Mouse (Mus musculus): Measurements from ENCODE around the gene Pard6b. TPM values are rescaled to one million over a fixed set of nuclear protein-coding genes. Genes with fewer than 3 reads are reported as not detected.
A peak's percentile ranks its signal among the peaks of the same experiment; 100 is the strongest.

Gene Pard6b
- total RNA-seq, 2 experiments from 2014 or later, result 4.9 to 5.4 TPM

DNA sequence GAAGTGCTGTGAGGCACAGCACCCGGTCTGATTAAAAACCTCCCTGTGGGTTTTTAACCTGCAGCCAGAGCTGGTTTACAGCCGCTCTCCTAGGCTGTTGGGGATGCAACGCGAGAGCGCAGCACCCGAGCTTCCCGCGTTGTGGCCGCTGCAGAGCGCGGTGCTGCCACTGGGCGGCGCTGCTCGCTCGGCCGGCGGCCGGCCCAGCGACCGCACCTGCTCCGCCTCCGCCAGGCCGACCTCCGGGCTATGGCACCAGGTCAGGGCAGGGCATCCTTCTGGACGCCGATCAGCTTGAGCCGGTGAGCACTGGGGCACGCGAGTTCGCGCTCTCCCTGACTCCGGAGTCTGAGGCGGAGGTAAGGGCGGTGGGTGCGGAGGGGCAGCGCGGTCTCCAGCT lies 36.3 kb downstream of the Pard6b start:
- intact Hi-C loops (cut with DNase I), result loop anchor here (2.0 to 10.0 kb wide), 2 partner anchors 88 to 328 kb away; no protein-coding TSS in a partner anchor
- peak; percentile 63 to 77 for DNase-seq (ENCODE audit: low spot score in 2 of 2)

- DNase-seq (ENCODE audit: low spot score in 2 of 2), result no peak
- intact Hi-C loops (cut with DNase I), result loop anchor here (2.0 to 10.0 kb wide), 2 partner anchors 87 to 327 kb away; no protein-coding TSS in a partner anchor
Observed at GRCm38 (mm10) chr2:168117553-168117952, 36.7 kb downstream of the Pard6b start.

- intact Hi-C loops (cut with DNase I), result loop anchor here (2.0 to 10.0 kb wide), 2 partner anchors 87 to 327 kb away; no protein-coding TSS in a partner anchor
- peak in 1 of 2 experiments; percentile 58 for DNase-seq (ENCODE audit: low spot score in 2 of 2)
Observed at GRCm38 (mm10) chr2:168117967-168118366, 37.2 kb downstream of the Pard6b start.

DNA sequence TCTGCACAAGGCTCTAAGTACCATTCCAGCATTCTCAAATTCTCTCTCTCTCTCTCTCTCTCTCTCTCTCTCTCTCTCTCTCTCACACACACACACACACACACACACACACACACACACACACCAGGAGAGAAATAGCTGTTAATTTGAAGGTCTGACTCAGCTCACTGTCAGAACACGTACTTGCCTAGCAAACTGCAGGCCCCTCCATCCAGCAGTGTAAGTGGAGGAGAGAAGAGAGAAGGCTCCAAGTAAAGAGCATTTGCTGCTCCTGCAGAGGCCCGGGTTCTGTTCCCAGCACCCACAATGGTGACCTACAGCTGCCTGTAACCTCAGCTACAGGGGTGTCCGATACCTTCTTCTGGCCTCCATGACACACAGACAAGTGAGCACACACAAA lies 37.7 kb downstream of the Pard6b start:
- no peak for DNase-seq (ENCODE audit: low spot score in 2 of 2)

DNA sequence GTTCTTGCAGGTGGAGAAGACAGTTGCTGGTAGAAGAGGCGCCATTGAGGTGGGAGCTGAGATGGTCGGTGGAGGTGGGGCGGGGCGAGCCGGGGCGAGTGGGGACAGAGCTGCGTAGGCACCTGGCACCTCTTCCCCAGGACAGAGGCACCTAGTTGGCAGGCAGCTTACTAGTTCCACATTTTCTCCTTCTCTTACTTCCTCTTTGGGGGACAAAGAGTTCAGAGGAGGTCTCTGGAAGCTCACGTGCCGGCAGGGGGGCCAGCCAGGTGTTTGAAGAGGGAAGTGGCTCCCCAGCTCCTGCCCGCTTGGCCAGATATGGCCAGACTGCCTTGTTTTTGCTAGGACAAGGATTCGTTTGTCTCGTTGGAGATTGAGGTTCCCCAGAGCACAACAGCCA lies 38.3 kb downstream of the Pard6b start:
- intact Hi-C loops (cut with DNase I), result loop anchor here (10.0 kb wide), 1 partner anchor 326 kb away; no protein-coding TSS in a partner anchor
- DNase-seq (ENCODE audit: low spot score in 2 of 2), result no peak

More for the DNA sequence above, 37.7 kb downstream of the Pard6b start:
- intact Hi-C loops (cut with DNase I), result loop anchor here (10.0 kb wide), 1 partner anchor 326 kb away; no protein-coding TSS in a partner anchor

- no peak for DNase-seq (ENCODE audit: low spot score in 2 of 2)
- intact Hi-C loops (cut with DNase I), result no loop called here
Observed at GRCm38 (mm10) chr2:168120906-168121305, 40.1 kb downstream of the Pard6b start.

DNA sequence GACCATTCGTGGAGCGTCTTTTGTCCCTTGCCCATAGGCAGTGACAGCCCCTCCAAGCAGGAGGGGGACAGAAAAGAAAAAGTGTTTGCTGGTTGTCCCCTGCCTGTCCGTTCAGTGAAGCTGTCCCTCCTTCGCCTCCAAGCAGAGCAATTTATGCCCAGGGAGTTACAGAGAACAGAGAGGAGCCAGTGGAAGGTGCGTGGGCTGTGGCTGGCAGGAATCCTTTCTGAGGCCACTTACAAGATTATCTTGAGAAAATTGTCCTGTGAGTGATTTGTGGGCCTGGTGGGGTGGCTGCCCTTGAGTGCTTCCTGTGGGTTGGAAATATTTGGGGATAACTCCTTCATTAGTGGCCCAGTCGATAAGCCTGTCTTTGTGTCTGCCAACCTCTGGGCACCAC lies 42.8 kb downstream of the Pard6b start:
- no peak for DNase-seq (ENCODE audit: low spot score in 2 of 2)

DNA sequence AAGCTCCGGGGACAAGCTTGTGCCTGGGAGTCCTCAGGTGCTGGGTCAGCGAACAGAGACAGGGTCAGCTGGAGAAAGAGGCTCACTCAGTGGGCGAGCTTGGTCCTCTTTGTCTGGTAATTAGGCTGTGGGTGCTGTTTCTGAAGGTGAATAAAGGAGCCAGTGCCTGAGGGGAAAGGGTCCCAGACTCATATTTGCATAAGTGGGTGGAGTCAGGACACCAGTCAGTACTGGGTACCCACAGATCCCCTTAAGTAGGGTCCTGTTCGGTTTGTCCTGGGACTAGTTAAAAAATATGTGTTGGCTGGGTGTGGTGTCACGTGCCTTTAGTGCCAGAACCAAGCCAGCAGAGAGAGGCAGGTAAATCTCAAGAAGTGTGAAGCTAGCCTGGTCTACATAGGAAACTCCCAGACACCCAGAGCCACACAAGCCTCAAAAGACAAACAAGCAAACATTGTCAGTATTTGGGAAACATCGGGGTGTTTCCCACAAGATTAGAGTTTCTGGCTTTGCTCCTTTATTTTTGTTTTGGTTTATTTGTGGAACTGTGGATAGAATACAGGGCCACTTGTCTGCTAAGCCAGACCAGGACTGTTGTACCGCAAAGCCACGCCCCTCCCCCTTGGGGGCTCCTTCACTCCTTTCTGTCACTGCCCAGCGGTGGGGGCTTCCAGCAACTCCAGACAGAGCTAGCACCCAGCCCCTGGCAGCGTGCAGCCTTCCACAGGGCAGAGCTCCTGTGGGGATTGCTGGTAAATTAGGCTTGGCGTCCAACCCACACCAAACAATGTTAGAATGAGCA lies 44.7 kb downstream of the Pard6b start:
- no peak for DNase-seq (ENCODE audit: low spot score in 2 of 2)
- intact Hi-C loops (cut with DNase I), result no loop called here

More for the DNA sequence above, 42.8 kb downstream of the Pard6b start:
- intact Hi-C loops (cut with DNase I), result no loop called here

DNA sequence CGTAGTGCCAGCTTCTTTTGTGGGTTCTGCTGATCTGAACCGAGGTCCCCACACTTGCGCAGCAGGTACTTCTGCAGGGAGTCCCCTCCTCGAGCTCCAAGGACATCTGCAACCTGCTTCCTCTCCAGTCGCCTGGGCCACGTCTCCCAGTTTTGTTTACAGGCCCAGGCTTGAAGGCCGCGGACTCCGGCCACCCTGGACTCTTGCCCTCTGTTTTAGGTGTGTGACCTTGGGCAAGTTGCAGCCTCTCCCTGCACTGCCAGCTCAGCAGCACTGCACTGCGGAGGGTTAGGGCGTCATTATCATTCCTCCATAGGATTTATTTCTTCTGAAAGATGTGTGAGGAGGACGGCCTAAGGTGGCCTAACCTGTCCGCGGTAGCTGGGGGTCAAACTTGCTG lies 47.0 kb downstream of the Pard6b start:
- intact Hi-C loops (cut with DNase I), result loop anchor here (2.0 kb wide), 1 partner anchor 79 kb away; the partner anchor contains the start of gene Adnp
- DNase-seq (ENCODE audit: low spot score in 2 of 2), result no peak

DNA sequence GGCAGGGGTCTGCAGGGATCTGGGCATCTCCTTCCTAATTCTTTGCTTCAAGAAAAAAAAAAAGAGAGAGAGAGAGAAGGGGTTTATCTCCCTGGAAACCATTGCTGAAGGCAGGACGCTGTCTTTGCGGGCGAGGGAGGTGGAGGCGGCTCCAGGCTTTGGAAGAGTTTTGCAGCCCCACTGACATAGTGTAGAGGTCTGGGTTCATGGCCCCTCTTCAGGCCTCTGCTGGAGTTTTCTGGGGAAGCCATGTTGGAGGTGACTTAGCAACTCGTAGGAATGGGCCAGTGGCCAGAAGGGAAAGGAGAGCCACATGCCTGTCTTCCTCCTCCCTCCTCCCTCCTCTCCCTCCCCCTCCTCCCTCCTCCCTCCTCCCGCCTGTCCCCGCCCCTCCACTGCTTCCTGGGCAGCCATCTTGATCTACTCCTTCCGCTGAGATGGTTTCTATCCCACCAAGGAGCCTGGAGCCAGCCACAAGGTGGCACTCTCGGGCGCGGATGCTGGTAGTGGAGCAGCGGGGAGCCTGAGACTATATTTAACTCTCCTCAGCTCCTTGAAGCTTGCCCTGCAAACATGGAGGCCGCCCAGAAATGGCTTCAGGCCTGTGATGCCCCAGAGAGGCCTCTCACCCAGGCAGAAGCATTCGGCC lies 47.5 kb downstream of the Pard6b start:
- intact Hi-C loops (cut with DNase I), result loop anchor here (2.0 kb wide), 1 partner anchor 78 kb away; the partner anchor contains the start of gene Adnp

GRCm38 (mm10) chr2:168130046-168130445 lies 49.2 kb downstream of the Pard6b start:
- intact Hi-C loops (cut with DNase I), result no loop called here

More for the DNA sequence above, 47.5 kb downstream of the Pard6b start:
- peak; percentile 94 to 97 for DNase-seq (ENCODE audit: low spot score in 2 of 2)

DNA sequence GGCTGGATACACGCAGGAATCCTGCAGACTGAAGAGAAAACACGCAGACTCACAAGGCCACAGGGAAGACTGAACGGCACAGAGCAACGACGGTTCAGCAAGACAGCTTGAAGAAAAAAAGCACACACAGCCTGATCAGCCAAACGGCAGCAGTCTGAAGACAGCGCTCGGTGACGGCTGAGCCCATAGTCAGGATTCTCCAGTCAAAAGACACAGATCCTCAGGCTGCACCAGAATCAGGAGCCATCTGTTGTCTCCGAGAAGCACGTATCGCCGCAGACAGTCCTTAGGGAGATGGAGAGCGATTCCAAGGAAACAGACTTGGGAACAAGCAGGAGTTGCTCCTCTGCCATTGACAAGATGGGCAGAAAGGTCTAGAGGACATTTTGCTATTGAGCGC lies 56.4 kb downstream of the Pard6b start:
- peak in 1 of 2 experiments; percentile 54 for DNase-seq (ENCODE audit: low spot score in 2 of 2)
- intact Hi-C loops (cut with DNase I), result no loop called here

More at GRCm38 (mm10) chr2:168130046-168130445, 49.2 kb downstream of the Pard6b start:
- DNase-seq (ENCODE audit: low spot score in 2 of 2), result no peak

- DNase-seq (ENCODE audit: low spot score in 2 of 2), result peak in 1 of 2 experiments; percentile 66
- intact Hi-C loops (cut with DNase I), result no loop called here
Observed at GRCm38 (mm10) chr2:168143794-168144193, 63.0 kb downstream of the Pard6b start.

- intact Hi-C loops (cut with DNase I), result no loop called here
Observed at GRCm38 (mm10) chr2:168145437-168145836, 64.6 kb downstream of the Pard6b start.

GRCm38 (mm10) chr2:168147722-168148432 lies 67.1 kb downstream of the Pard6b start:
- intact Hi-C loops (cut with DNase I), result no loop called here
- DNase-seq (ENCODE audit: low spot score in 2 of 2), result no peak

More at GRCm38 (mm10) chr2:168145437-168145836, 64.6 kb downstream of the Pard6b start:
- no peak for DNase-seq (ENCODE audit: low spot score in 2 of 2)

- DNase-seq (ENCODE audit: low spot score in 2 of 2), result no peak
- intact Hi-C loops (cut with DNase I), result no loop called here
Observed at GRCm38 (mm10) chr2:168149241-168149640, 68.4 kb downstream of the Pard6b start.

All from left cerebral cortex, postnatal 14 days (tissue).